Mouse (Mus musculus): ENCODE measurements around the gene Gm10912. TPM values are rescaled to one million over a fixed set of nuclear protein-coding genes. Genes with fewer than 3 reads are reported as not detected.
A peak's percentile ranks its signal among the peaks of the same experiment; 100 is the strongest.
"Not testable (repeated sequence)": the region's sequence is repeated elsewhere in the genome, so short reads cannot be mapped to it uniquely, and the experiment has no call there.

Gene Gm10912
- polyA plus RNA-seq, 1 experiment from 2014 or later = not detected

GRCm38 (mm10) chr2:104078285-104078684 lies 12.7 kb downstream of the Gm10912 start:
- not testable (repeated sequence) for H3K27me3 ChIP-seq (ENCODE audit: control insufficient read depth, insufficient read depth, low read length); H3K27ac ChIP-seq (replicated peaks; ENCODE audit: low read depth, low read length); H3K4me1 ChIP-seq (ENCODE audit: control insufficient read depth, insufficient read depth, low read length); H3K9me3 ChIP-seq (replicated peaks; ENCODE audit: control insufficient read depth, low read length); H3K36me3 ChIP-seq (replicated peaks; ENCODE audit: control insufficient read depth, insufficient read depth, low read depth, low read length); H3K4me2 ChIP-seq (ENCODE audit: low read depth, low read length); H3K9ac ChIP-seq (replicated peaks; ENCODE audit: low read length); H3K4me3 ChIP-seq (ENCODE audit: low read depth, low read length); DNase-seq (ENCODE audit: low spot score); ATAC-seq (replicated peaks; ENCODE audit: insufficient number of reproducible peaks, low FRiP score, low TSS enrichment, low read depth)
- 74% methylated on average over 5 of the region's 5 CpGs for WGBS

DNA sequence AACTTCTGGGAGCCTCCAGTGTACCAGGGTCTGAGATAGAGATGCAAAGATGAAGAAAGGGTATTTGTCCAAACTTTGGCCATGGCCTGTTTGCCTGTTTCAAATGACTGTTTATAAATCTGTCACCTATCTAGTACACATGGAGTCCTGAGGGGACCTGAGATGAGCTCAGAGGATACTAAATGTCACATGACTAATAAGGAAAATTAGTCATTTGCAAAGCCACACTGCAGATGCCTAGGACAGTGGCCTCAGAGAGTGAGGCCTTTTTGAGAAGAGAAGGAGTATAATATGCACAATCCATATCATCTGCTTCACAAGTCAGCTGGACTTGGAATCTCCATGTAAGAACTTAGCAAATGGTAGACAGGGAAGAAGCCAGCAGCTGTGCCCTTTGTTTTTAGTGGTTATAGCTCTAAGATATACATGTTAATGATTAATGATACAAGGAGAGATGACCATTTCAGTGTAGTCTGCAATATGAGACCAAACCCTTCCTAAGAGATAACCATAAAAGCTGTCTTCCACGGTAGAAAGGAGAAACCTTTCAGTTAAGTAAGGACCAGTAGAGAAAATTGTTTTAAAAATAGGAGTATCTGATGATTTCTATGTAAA lies 15.9 kb downstream of the Gm10912 start:
- H3K9me3 ChIP-seq (replicated peaks; ENCODE audit: control insufficient read depth, low read length); H3K9ac ChIP-seq (replicated peaks; ENCODE audit: low read length); H3K27me3 ChIP-seq (ENCODE audit: control insufficient read depth, insufficient read depth, low read length); DNase-seq (ENCODE audit: low spot score); H3K27ac ChIP-seq (replicated peaks; ENCODE audit: low read depth, low read length); H3K4me1 ChIP-seq (ENCODE audit: control insufficient read depth, insufficient read depth, low read length); H3K36me3 ChIP-seq (replicated peaks; ENCODE audit: control insufficient read depth, insufficient read depth, low read depth, low read length); H3K4me2 ChIP-seq (ENCODE audit: low read depth, low read length); H3K4me3 ChIP-seq (ENCODE audit: low read depth, low read length); ATAC-seq (replicated peaks; ENCODE audit: insufficient number of reproducible peaks, low FRiP score, low TSS enrichment, low read depth): not testable (repeated sequence)
- WGBS = no CpG with 5 or more reads among the region's 1 CpGs

GRCm38 (mm10) chr2:104082474-104082873 lies 16.8 kb downstream of the Gm10912 start:
- Histone ChIP-seq H3K9ac (replicated peaks; ENCODE audit: low read length) (no peak overlapping the region), H3K27ac (replicated peaks; ENCODE audit: low read depth, low read length) (no peak overlapping the region), H3K9me3 (replicated peaks; ENCODE audit: control insufficient read depth, low read length) (no peaks in the 10 kb centered on the region), H3K36me3 (replicated peaks; ENCODE audit: control insufficient read depth, insufficient read depth, low read depth, low read length) (no peaks in the 10 kb centered on the region), H3K27me3 (ENCODE audit: control insufficient read depth, insufficient read depth, low read length) (no peaks in the 10 kb centered on the region), H3K4me1 (ENCODE audit: control insufficient read depth, insufficient read depth, low read length) (no peaks in the 10 kb centered on the region), H3K4me3 (ENCODE audit: low read depth, low read length) (no peak overlapping the region), H3K4me2 (ENCODE audit: low read depth, low read length) (no peak overlapping the region)
- DNase-seq (ENCODE audit: low spot score) (no peak), ATAC-seq (replicated peaks; ENCODE audit: insufficient number of reproducible peaks, low FRiP score, low TSS enrichment, low read depth) (no peak)

DNA sequence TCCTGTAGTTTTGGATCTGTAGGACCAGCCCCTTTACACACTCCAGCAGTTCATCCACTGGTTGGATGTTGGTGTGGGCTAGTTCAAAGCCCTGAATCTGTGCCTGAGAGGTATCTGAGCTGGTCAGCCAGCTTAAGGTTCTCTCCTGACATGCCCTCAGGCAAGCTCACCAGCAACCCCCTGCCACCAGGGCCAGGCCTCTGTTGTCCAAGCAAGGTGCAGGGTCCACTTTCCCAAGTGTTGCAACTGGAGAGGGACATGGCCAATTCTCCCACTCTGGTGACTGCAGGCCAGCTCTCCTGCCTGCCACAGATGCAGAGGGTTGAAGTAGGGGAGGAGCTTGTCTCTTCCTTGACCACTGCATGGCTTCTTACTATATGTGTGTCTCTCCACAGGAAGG lies 18.4 kb downstream of the Gm10912 start:
- not testable (repeated sequence) for H3K9me3 ChIP-seq (replicated peaks; ENCODE audit: control insufficient read depth, low read length); DNase-seq (ENCODE audit: low spot score); H3K4me3 ChIP-seq (ENCODE audit: low read depth, low read length); H3K27me3 ChIP-seq (ENCODE audit: control insufficient read depth, insufficient read depth, low read length); H3K36me3 ChIP-seq (replicated peaks; ENCODE audit: control insufficient read depth, insufficient read depth, low read depth, low read length); H3K4me1 ChIP-seq (ENCODE audit: control insufficient read depth, insufficient read depth, low read length); H3K9ac ChIP-seq (replicated peaks; ENCODE audit: low read length); H3K4me2 ChIP-seq (ENCODE audit: low read depth, low read length); H3K27ac ChIP-seq (replicated peaks; ENCODE audit: low read depth, low read length); ATAC-seq (replicated peaks; ENCODE audit: insufficient number of reproducible peaks, low FRiP score, low TSS enrichment, low read depth)

GRCm38 (mm10) chr2:104087562-104087961 lies 21.9 kb downstream of the Gm10912 start:
- H3K9ac ChIP-seq (replicated peaks; ENCODE audit: low read length); H3K27me3 ChIP-seq (ENCODE audit: control insufficient read depth, insufficient read depth, low read length); H3K27ac ChIP-seq (replicated peaks; ENCODE audit: low read depth, low read length); DNase-seq (ENCODE audit: low spot score); H3K4me2 ChIP-seq (ENCODE audit: low read depth, low read length); H3K36me3 ChIP-seq (replicated peaks; ENCODE audit: control insufficient read depth, insufficient read depth, low read depth, low read length); ATAC-seq (replicated peaks; ENCODE audit: insufficient number of reproducible peaks, low FRiP score, low TSS enrichment, low read depth); H3K4me1 ChIP-seq (ENCODE audit: control insufficient read depth, insufficient read depth, low read length); H3K4me3 ChIP-seq (ENCODE audit: low read depth, low read length); H3K9me3 ChIP-seq (replicated peaks; ENCODE audit: control insufficient read depth, low read length): not testable (repeated sequence)
- 82% methylated on average over 1 of the region's 1 CpGs for WGBS

DNA sequence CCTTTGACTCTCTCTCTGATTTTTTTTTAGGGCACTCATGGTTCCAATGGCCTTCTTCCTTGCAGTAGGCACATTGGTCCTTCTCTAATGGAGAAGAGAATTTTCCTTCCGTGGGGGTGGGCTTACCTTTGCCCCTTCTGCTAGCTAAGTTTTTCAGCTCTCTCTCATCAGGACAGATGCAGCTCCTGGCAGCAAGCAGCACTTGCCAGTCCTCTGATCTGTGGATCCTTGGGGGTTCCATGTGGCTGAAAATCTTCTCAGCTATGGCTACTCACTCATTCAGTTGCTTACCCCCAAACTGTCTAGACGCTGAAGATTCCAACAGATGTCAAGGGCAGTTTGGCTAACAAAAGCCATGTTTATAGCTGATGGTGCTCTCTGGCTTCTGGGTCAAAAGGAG lies 27.7 kb downstream of the Gm10912 start:
- no peak overlapping the region for H3K4me2 ChIP-seq (ENCODE audit: low read depth, low read length)
- no peak overlapping the region for H3K27ac ChIP-seq (replicated peaks; ENCODE audit: low read depth, low read length)
- WGBS = 76% methylated on average over 2 of the region's 2 CpGs
- DNase-seq (ENCODE audit: low spot score) = no peak
- H3K9ac ChIP-seq (replicated peaks; ENCODE audit: low read length) = no peak overlapping the region
- H3K9me3 ChIP-seq (replicated peaks; ENCODE audit: control insufficient read depth, low read length) = no peaks in the 10 kb centered on the region
- no peaks in the 10 kb centered on the region for H3K4me1 ChIP-seq (ENCODE audit: control insufficient read depth, insufficient read depth, low read length)
- ATAC-seq (replicated peaks; ENCODE audit: insufficient number of reproducible peaks, low FRiP score, low TSS enrichment, low read depth) = no peak
- H3K4me3 ChIP-seq (ENCODE audit: low read depth, low read length) = no peak overlapping the region
- H3K27me3 ChIP-seq (ENCODE audit: control insufficient read depth, insufficient read depth, low read length) = no peaks in the 10 kb centered on the region
- H3K36me3 ChIP-seq (replicated peaks; ENCODE audit: control insufficient read depth, insufficient read depth, low read depth, low read length) = no peaks in the 10 kb centered on the region

GRCm38 (mm10) chr2:104095741-104096213 lies 30.2 kb downstream of the Gm10912 start, which contains the start of gene Cd59a:
Cd59a (plus strand) TSS chr2:104095801.
- no peaks in the 10 kb centered on the region for H3K27me3 ChIP-seq (ENCODE audit: control insufficient read depth, insufficient read depth, low read length)
- peak within 1 kb of the TSS; percentile 38 for H3K27ac ChIP-seq (replicated peaks; ENCODE audit: low read depth, low read length)
- H3K36me3 ChIP-seq (replicated peaks; ENCODE audit: control insufficient read depth, insufficient read depth, low read depth, low read length) = no peaks in the 10 kb centered on the region
- peak within 1 kb of the TSS; percentile 25 for H3K9ac ChIP-seq (replicated peaks; ENCODE audit: low read length)
- ATAC-seq (replicated peaks; ENCODE audit: insufficient number of reproducible peaks, low FRiP score, low TSS enrichment, low read depth) (peak; percentile 95), DNase-seq (ENCODE audit: low spot score) (peak; percentile 89)
- no peaks in the 10 kb centered on the region for H3K9me3 ChIP-seq (replicated peaks; ENCODE audit: control insufficient read depth, low read length)
- H3K4me1 ChIP-seq (ENCODE audit: control insufficient read depth, insufficient read depth, low read length) = no peaks in the 10 kb centered on the region
- peak within 1 kb of the TSS; percentile 29 for H3K4me3 ChIP-seq (ENCODE audit: low read depth, low read length)
- H3K4me2 ChIP-seq (ENCODE audit: low read depth, low read length) = peak within 1 kb of the TSS; percentile 59
- WGBS = 6% methylated on average over 15 of the region's 15 CpGs

- Histone ChIP-seq H3K4me1 (ENCODE audit: control insufficient read depth, insufficient read depth, low read length) (no peaks in the 10 kb centered on the region), H3K27ac (replicated peaks; ENCODE audit: low read depth, low read length) (peak overlapping the region; percentile 38), H3K4me3 (ENCODE audit: low read depth, low read length) (peak overlapping the region; percentile 29), H3K9ac (replicated peaks; ENCODE audit: low read length) (peak overlapping the region; percentile 25), H3K4me2 (ENCODE audit: low read depth, low read length) (peak overlapping the region; percentile 59), H3K27me3 (ENCODE audit: control insufficient read depth, insufficient read depth, low read length) (no peaks in the 10 kb centered on the region), H3K9me3 (replicated peaks; ENCODE audit: control insufficient read depth, low read length) (no peaks in the 10 kb centered on the region), H3K36me3 (replicated peaks; ENCODE audit: control insufficient read depth, insufficient read depth, low read depth, low read length) (no peaks in the 10 kb centered on the region)
- DNase-seq (ENCODE audit: low spot score) (no peak), ATAC-seq (replicated peaks; ENCODE audit: insufficient number of reproducible peaks, low FRiP score, low TSS enrichment, low read depth) (no peak)
- 41% methylated on average over 10 of the region's 10 CpGs for WGBS
Measured at GRCm38 (mm10) chr2:104096256-104096655, 30.6 kb downstream of the Gm10912 start.

All from embryonic facial prominence, embryonic 11.5 days (tissue).